20 mouse cellular contexts compared by ENCODE assay signal in the genomic region with DNA sequence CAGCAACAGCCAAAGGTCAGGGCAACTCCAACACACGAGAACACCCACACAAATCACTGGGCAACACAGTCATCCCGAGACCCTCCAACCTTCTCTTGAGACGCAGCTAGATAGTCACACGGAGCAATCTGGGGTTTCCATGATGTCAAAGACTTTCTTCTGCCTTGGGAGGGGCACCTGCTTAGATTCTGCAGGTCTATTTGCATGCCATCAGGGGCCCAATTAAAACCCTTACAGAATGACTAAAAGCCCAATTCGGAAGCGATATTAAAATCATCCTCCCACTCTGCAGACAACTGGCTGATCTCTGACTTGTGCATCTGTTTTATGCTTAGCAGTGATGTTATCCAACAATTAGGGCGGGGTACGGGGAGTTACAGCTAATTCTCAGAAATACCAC.
A peak's percentile ranks its signal among the peaks of the same experiment; 100 is the strongest.
DNase-seq lines count a peak whose midpoint lies in the region; ATAC-seq and TF ChIP-seq lines count a peak whose summit lies in the region.
"Had no signal": no experiment of that assay in that cellular context is flagged by ENCODE, and none has a peak within 500 bp of the region (broad histone marks: within the 10 kb centered on the region; RNA-seq: fewer than 3 reads in every experiment).

No protein-coding gene starts in this region.

- peaks cover 44% of the 10 kb centered on the region for H3K4me1 ChIP-seq in kidney, adult 2 months (ENCODE audit: control insufficient read depth, insufficient read depth, low read length)
- H3K4me1 ChIP-seq in bone marrow, adult 2 months (ENCODE audit: control insufficient read depth, insufficient read depth, low read length), result no peaks in the 10 kb centered on the region
- H3K4me1 ChIP-seq: embryonic facial prominence, embryonic 15.5 days had no signal

- WGBS in kidney, adult 2 months, result 67% methylated on average over 8 of the region's 8 CpGs
- 80% methylated on average over 8 of the region's 8 CpGs for WGBS in bone marrow, adult 2 months

- H3K27ac ChIP-seq in kidney, adult 2 months (ENCODE audit: insufficient read depth, low read depth, low read length), result peak overlapping the region; percentile 46; the same call in 1 of the 2 replicates
- no peak overlapping the region for H3K27ac ChIP-seq in bone marrow, adult 2 months (ENCODE audit: control insufficient read depth, insufficient read depth, low read depth, low read length, poor library complexity)
- H3K27ac ChIP-seq: embryonic facial prominence, embryonic 15.5 days; forebrain, embryonic 10.5 days; hindbrain, embryonic 10.5 days; hindbrain, embryonic 14.5 days had no signal

- no peak for TF ChIP-seq CTCF in kidney, adult 2 months (conservative IDR thresholded peaks at IDR 0.05; ENCODE audit: insufficient read depth, insufficient read length, low read depth, low read length)
- no peak for TF ChIP-seq CTCF in bone marrow, adult 2 months (IDR thresholded peaks at IDR 0.05; ENCODE audit: control insufficient read depth, insufficient read depth, low read length)

- ATAC-seq in megakaryocyte, adult 5-6 weeks (ENCODE audit: poor library complexity, severe bottlenecking), result peak; percentile 35; the same call in 1 of the 2 replicates
- ATAC-seq: forebrain, embryonic 14.5 days had no signal

- no peak for DNase-seq in kidney, adult 2 months
- no peak for DNase-seq in kidney, postnatal 4 days
- no peak for DNase-seq in cerebellum, postnatal 25 days
- no peak for DNase-seq in cerebellum, adult 9-10 months
- DNase-seq in embryo, embryonic 10.5 days (ENCODE audit: low spot score), result no peak
- DNase-seq: adrenal gland, postnatal 14 days; B cell, adult 2 months; gastrocnemius, postnatal 10 days; heart, adult 2 months; kidney, adult 11 months had no signal

- no peak for TF ChIP-seq POLR2A in kidney, adult 2 months (IDR thresholded peaks at IDR 0.05; ENCODE audit: low read depth, low read length)
- no peak for TF ChIP-seq POLR2A in bone marrow, adult 2 months (IDR thresholded peaks at IDR 0.05; ENCODE audit: borderline replicate concordance, control insufficient read depth, low read depth, low read length)

- no peaks in the 10 kb centered on the region for H3K36me3 ChIP-seq in kidney, adult 2 months (ENCODE audit: control insufficient read depth, insufficient read depth, low read length)
- H3K36me3 ChIP-seq: embryonic facial prominence, embryonic 15.5 days; forebrain, embryonic 10.5 days; G1E; heart, embryonic 12.5 days; hindbrain, embryonic 10.5 days had no signal

- no peak overlapping the region for H3K4me3 ChIP-seq in kidney, adult 2 months (ENCODE audit: insufficient read depth, low read depth, low read length)
- H3K4me3 ChIP-seq in bone marrow, adult 2 months (replicated peaks; ENCODE audit: control insufficient read depth, low read depth, low read length), result peak overlapping the region; percentile 18
- H3K4me3 ChIP-seq: embryonic facial prominence, embryonic 15.5 days; erythroblast, embryonic 14.5 days; forebrain, embryonic 10.5 days; heart, adult 2 months; heart, embryonic 12.5 days; hindbrain, embryonic 10.5 days had no signal

- H3K27me3 ChIP-seq in kidney, adult 2 months (replicated peaks; ENCODE audit: control insufficient read depth, insufficient read depth, low read length), result no peaks in the 10 kb centered on the region
- H3K27me3 ChIP-seq: embryonic facial prominence, embryonic 15.5 days; heart, embryonic 12.5 days had no signal
